Comparison of ENCODE assay signal across 14 mouse cellular contexts in genomic region chr17:79501031-79501474, GRCm38 (mm10).
DNase-seq lines count a peak whose midpoint lies in the region; ATAC-seq and TF ChIP-seq lines count a peak whose summit lies in the region.
"Had no signal": no experiment of that assay in that cellular context is flagged by ENCODE, and none has a peak within 500 bp of the region (broad histone marks: within the 10 kb centered on the region; RNA-seq: fewer than 3 reads in every experiment).

No protein-coding gene starts in this region.

- peak overlapping the region; percentile 31; the same call in 1 of the 2 replicates for H3K27ac ChIP-seq in lung, embryonic 16.5 days (ENCODE audit: low read length)
- H3K27ac ChIP-seq in embryonic facial prominence, embryonic 14.5 days (replicated peaks; ENCODE audit: low read depth, low read length), result no peak overlapping the region
- H3K27ac ChIP-seq: embryonic facial prominence, embryonic 13.5 days; forebrain, embryonic 12.5 days; kidney, postnatal 0 days had no signal

- no peak for TF ChIP-seq POLR2A in lung, adult 2 months (IDR thresholded peaks at IDR 0.05; ENCODE audit: borderline replicate concordance, extremely low read depth, low read depth, low read length)

- WGBS in lung, embryonic 16.5 days, result 53% methylated on average over 1 of the region's 1 CpGs
- WGBS in lung, adult 2 months, result 66% methylated on average over 1 of the region's 1 CpGs
- WGBS in embryonic facial prominence, embryonic 14.5 days, result 23% methylated on average over 1 of the region's 1 CpGs

- H3K4me1 ChIP-seq in lung, embryonic 16.5 days (replicated peaks; ENCODE audit: control insufficient read depth, insufficient read depth, low read length), result peaks cover 4% of the 10 kb centered on the region; the same call in 1 of the 2 replicates
- no peaks in the 10 kb centered on the region; the same call in 1 of the 2 replicates for H3K4me1 ChIP-seq in lung, adult 2 months (ENCODE audit: control insufficient read depth, insufficient read depth, low read length)
- no peaks in the 10 kb centered on the region for H3K4me1 ChIP-seq in embryonic facial prominence, embryonic 14.5 days (ENCODE audit: control insufficient read depth, insufficient read depth, low read length)
- H3K4me1 ChIP-seq: forebrain, embryonic 12.5 days had no signal

- no peak overlapping the region for H3K4me3 ChIP-seq in lung, embryonic 16.5 days (ENCODE audit: low read length)
- no peak overlapping the region for H3K4me3 ChIP-seq in lung, adult 2 months (replicated peaks; ENCODE audit: extremely low read depth, low read depth, low read length)
- no peak overlapping the region for H3K4me3 ChIP-seq in embryonic facial prominence, embryonic 14.5 days (ENCODE audit: low read depth, low read length)
- H3K4me3 ChIP-seq: embryonic facial prominence, embryonic 13.5 days; forebrain, embryonic 12.5 days had no signal

- TF ChIP-seq CTCF in lung, adult 2 months (IDR thresholded peaks at IDR 0.05; ENCODE audit: insufficient read depth, low read length), result no peak

- peak; percentile 74 to 80 for DNase-seq in cerebellum, postnatal 10 days
- no peak for DNase-seq in cerebellum, postnatal 36 days
- no peak for DNase-seq in lung, adult 2 months
- DNase-seq in embryonic facial prominence, embryonic 14.5 days (ENCODE audit: low spot score), result peak; percentile 66
- DNase-seq in mesoderm, embryonic 11.5 days (ENCODE audit: low read depth, low spot score), result peak; percentile 59
- no peak for DNase-seq in natural killer cell, adult 2 months (ENCODE audit: low spot score in 2 of 2)
- DNase-seq: adrenal gland, postnatal 36 days; cerebellum, adult 11 months had no signal

- H3K27me3 ChIP-seq in lung, embryonic 16.5 days (ENCODE audit: control insufficient read depth, insufficient read depth, low read depth, low read length), result no peaks in the 10 kb centered on the region
- H3K27me3 ChIP-seq in embryonic facial prominence, embryonic 14.5 days (replicated peaks; ENCODE audit: control insufficient read depth, insufficient read depth, low read length), result no peaks in the 10 kb centered on the region
- H3K27me3 ChIP-seq: embryonic facial prominence, embryonic 13.5 days; forebrain, embryonic 12.5 days had no signal

- ATAC-seq in lung, embryonic 16.5 days (ENCODE audit: low read depth), result peak; percentile 61
- peak; percentile 60; the same call in 1 of the 2 replicates for ATAC-seq in embryonic facial prominence, embryonic 14.5 days (ENCODE audit: low read depth)
- ATAC-seq in granulocyte monocyte progenitor cell, adult 5-6 weeks (replicated peaks; ENCODE audit: poor library complexity, severe bottlenecking), result no peak
- ATAC-seq: midbrain, embryonic 16.5 days had no signal

- peaks cover 2% of the 10 kb centered on the region; the same call in 1 of the 2 replicates for H3K9me3 ChIP-seq in lung, embryonic 16.5 days (ENCODE audit: control insufficient read depth, low read length)
- peaks cover 5% of the 10 kb centered on the region; the same call in 1 of the 2 replicates for H3K9me3 ChIP-seq in embryonic facial prominence, embryonic 14.5 days (ENCODE audit: control insufficient read depth, low read length)
- H3K9me3 ChIP-seq: embryonic facial prominence, embryonic 13.5 days; forebrain, embryonic 12.5 days had no signal

- H3K4me2 ChIP-seq in lung, embryonic 16.5 days (ENCODE audit: low read depth, low read length), result no peak overlapping the region
- no peak overlapping the region for H3K4me2 ChIP-seq in embryonic facial prominence, embryonic 14.5 days (ENCODE audit: low read depth, low read length)
- H3K4me2 ChIP-seq: embryonic facial prominence, embryonic 13.5 days; forebrain, embryonic 12.5 days had no signal

- H3K36me3 ChIP-seq in lung, embryonic 16.5 days (ENCODE audit: control insufficient read depth, insufficient read depth, low read length), result no peaks in the 10 kb centered on the region
- H3K36me3 ChIP-seq in embryonic facial prominence, embryonic 14.5 days (ENCODE audit: control insufficient read depth, insufficient read depth, low read length), result no peaks in the 10 kb centered on the region
- H3K36me3 ChIP-seq: embryonic facial prominence, embryonic 13.5 days; forebrain, embryonic 12.5 days had no signal

- no peak overlapping the region for H3K9ac ChIP-seq in lung, embryonic 16.5 days (ENCODE audit: low read length)
- no peak overlapping the region for H3K9ac ChIP-seq in embryonic facial prominence, embryonic 14.5 days (ENCODE audit: low read depth, low read length)
- H3K9ac ChIP-seq: embryonic facial prominence, embryonic 13.5 days; forebrain, embryonic 12.5 days had no signal

Comparison
In these comparisons a context has a peak if more than half of its experiments do, and no peak if none do; other contexts are left out.
1. DNase-seq: peak in cerebellum, postnatal 10 days (2 of 2), embryonic facial prominence, embryonic 14.5 days (single experiment) and mesoderm, embryonic 11.5 days (single experiment); none in cerebellum, postnatal 36 days (0 of 2), lung, adult 2 months (single experiment) and natural killer cell, adult 2 months (0 of 2).